Mouse (Mus musculus): Measurements from ENCODE around the gene Sec23a. TPM values are rescaled to one million over a fixed set of nuclear protein-coding genes. Genes with fewer than 3 reads are reported as not detected.
"Not testable (repeated sequence)": the region's sequence is repeated elsewhere in the genome, so short reads cannot be mapped to it uniquely, and the experiment has no call there.

Sec23a gene
- 101 and 110 TPM in 2 replicates for polyA plus RNA-seq (2015; fragmentation: Nextera tagmentation; extraction: Ambion mirVana)

GRCm38 (mm10) chr12:59011844-59012709 lies at the start of gene Sec23a:
TSS of gene Sec23a (minus strand) at chr12:59012017.
- Histone ChIP-seq H3K4me3 (peak within 1 kb of the TSS; percentile 74), H3K27ac (replicated peaks) (peak within 1 kb of the TSS; percentile 89), H3K4me1 (replicated peaks) (peaks cover 32% of the 10 kb centered on the region), H3K36me3 (peaks cover 5% of the 10 kb centered on the region), H3K27me3 (no peaks in the 10 kb centered on the region), H3K4me2 (peak within 1 kb of the TSS; percentile 74), H3K9me3 (no peaks in the 10 kb centered on the region), H3K9ac (peak within 1 kb of the TSS; percentile 88)
- peak; percentile 97 for ATAC-seq (ENCODE audit: low read depth)
- WGBS, result under 1% methylated on average over 48 of the region's 48 CpGs

GRCm38 (mm10) chr12:59060993-59061595 lies 49.3 kb upstream of the Sec23a start, which contains the start of gene Trappc6b:
TSS of gene Trappc6b (minus strand) at chr12:59061472.
- H3K27ac ChIP-seq (replicated peaks), result peak within 1 kb of the TSS; percentile 97
- peaks cover 19% of the 10 kb centered on the region for H3K36me3 ChIP-seq
- peaks cover 36% of the 10 kb centered on the region for H3K4me1 ChIP-seq (replicated peaks)
- WGBS, result under 1% methylated on average over 49 of the region's 49 CpGs
- peak; percentile 98 for ATAC-seq (ENCODE audit: low read depth)
- peaks cover 3% of the 10 kb centered on the region; the same call in 1 of the 2 replicates for H3K27me3 ChIP-seq
- peak within 1 kb of the TSS; percentile 96 for H3K9ac ChIP-seq
- H3K9me3 ChIP-seq, result no peaks in the 10 kb centered on the region
- peak within 1 kb of the TSS; percentile 76 for H3K4me3 ChIP-seq
- peak within 1 kb of the TSS; percentile 58 for H3K4me2 ChIP-seq

GRCm38 (mm10) chr12:59060322-59060721 lies 48.5 kb upstream of the Sec23a start:
- peaks cover 36% of the 10 kb centered on the region for H3K4me1 ChIP-seq (replicated peaks)
- H3K4me3 ChIP-seq, result peak overlapping the region; percentile 76
- WGBS, result 72% methylated on average over 4 of the region's 4 CpGs
- ATAC-seq (ENCODE audit: low read depth), result no peak
- H3K9me3 ChIP-seq, result no peaks in the 10 kb centered on the region
- H3K27ac ChIP-seq (replicated peaks), result peak overlapping the region; percentile 97
- H3K27me3 ChIP-seq, result peaks cover 3% of the 10 kb centered on the region; the same call in 1 of the 2 replicates
- H3K4me2 ChIP-seq, result peak overlapping the region; percentile 58
- peak overlapping the region; percentile 96 for H3K9ac ChIP-seq
- peaks cover 24% of the 10 kb centered on the region for H3K36me3 ChIP-seq

GRCm38 (mm10) chr12:59058242-59058641 lies 46.4 kb upstream of the Sec23a start:
- Histone ChIP-seq H3K4me1 (replicated peaks) (peaks cover 37% of the 10 kb centered on the region), H3K36me3 (peaks cover 31% of the 10 kb centered on the region)
- WGBS, result 90% methylated on average over 5 of the region's 5 CpGs
- H3K9ac ChIP-seq; H3K9me3 ChIP-seq; ATAC-seq (ENCODE audit: low read depth); H3K27ac ChIP-seq (replicated peaks); H3K27me3 ChIP-seq; H3K4me2 ChIP-seq; H3K4me3 ChIP-seq: not testable (repeated sequence)

GRCm38 (mm10) chr12:59056222-59056621 lies 44.4 kb upstream of the Sec23a start:
- Histone ChIP-seq H3K36me3 (peaks cover 37% of the 10 kb centered on the region), H3K4me1 (replicated peaks) (peaks cover 37% of the 10 kb centered on the region), H3K4me3 (no peak overlapping the region), H3K9me3 (no peaks in the 10 kb centered on the region), H3K27ac (replicated peaks) (no peak overlapping the region), H3K27me3 (no peaks in the 10 kb centered on the region), H3K4me2 (no peak overlapping the region), H3K9ac (no peak overlapping the region)
- ATAC-seq (ENCODE audit: low read depth), result no peak
- WGBS, result 98% methylated on average over 11 of the region's 11 CpGs

- Histone ChIP-seq H3K4me1 (replicated peaks) (peaks cover 34% of the 10 kb centered on the region), H3K36me3 (peaks cover 37% of the 10 kb centered on the region), H3K9ac (no peak overlapping the region), H3K27ac (replicated peaks) (no peak overlapping the region), H3K4me3 (no peak overlapping the region), H3K27me3 (no peaks in the 10 kb centered on the region), H3K9me3 (no peaks in the 10 kb centered on the region), H3K4me2 (no peak overlapping the region)
- WGBS, result 79% methylated on average over 4 of the region's 4 CpGs
- ATAC-seq (ENCODE audit: low read depth), result no peak
These were observed 43.5 kb upstream of the Sec23a start for GRCm38 (mm10) chr12:59055196-59055850.

- Histone ChIP-seq H3K4me2 (no peak overlapping the region), H3K27me3 (no peaks in the 10 kb centered on the region), H3K27ac (replicated peaks) (no peak overlapping the region), H3K9ac (no peak overlapping the region), H3K4me3 (no peak overlapping the region), H3K36me3 (peaks cover 48% of the 10 kb centered on the region), H3K9me3 (no peaks in the 10 kb centered on the region), H3K4me1 (replicated peaks) (peaks cover 21% of the 10 kb centered on the region)
- ATAC-seq (ENCODE audit: low read depth), result no peak
These were observed 42.2 kb upstream of the Sec23a start for GRCm38 (mm10) chr12:59053976-59054375.

- H3K27me3 ChIP-seq, result no peaks in the 10 kb centered on the region
- H3K9ac ChIP-seq, result no peak overlapping the region
- peaks cover 13% of the 10 kb centered on the region for H3K4me1 ChIP-seq (replicated peaks)
- no peak overlapping the region for H3K27ac ChIP-seq (replicated peaks)
- no peak overlapping the region for H3K4me3 ChIP-seq
- no peaks in the 10 kb centered on the region for H3K9me3 ChIP-seq
- peaks cover 51% of the 10 kb centered on the region for H3K36me3 ChIP-seq
- WGBS, result 89% methylated on average over 5 of the region's 5 CpGs
- H3K4me2 ChIP-seq, result no peak overlapping the region
- no peak for ATAC-seq (ENCODE audit: low read depth)
These were observed 41.3 kb upstream of the Sec23a start for GRCm38 (mm10) chr12:59053166-59053565.

- ATAC-seq (ENCODE audit: low read depth), result no peak
- H3K27me3 ChIP-seq, result no peaks in the 10 kb centered on the region
- H3K4me2 ChIP-seq, result no peak overlapping the region
- 91% methylated on average over 3 of the region's 3 CpGs for WGBS
- H3K36me3 ChIP-seq, result peaks cover 50% of the 10 kb centered on the region
- H3K9ac ChIP-seq, result no peak overlapping the region
- H3K27ac ChIP-seq (replicated peaks), result no peak overlapping the region
- peaks cover 8% of the 10 kb centered on the region; the same call in 1 of the 2 replicates for H3K4me1 ChIP-seq (replicated peaks)
- H3K4me3 ChIP-seq, result no peak overlapping the region
- no peaks in the 10 kb centered on the region for H3K9me3 ChIP-seq
These were observed 40.7 kb upstream of the Sec23a start for GRCm38 (mm10) chr12:59052470-59052869.

GRCm38 (mm10) chr12:59040851-59041250 lies 29.0 kb upstream of the Sec23a start:
- H3K27ac ChIP-seq (replicated peaks), result no peak overlapping the region
- no peak overlapping the region for H3K4me2 ChIP-seq
- H3K27me3 ChIP-seq, result no peaks in the 10 kb centered on the region
- 37% methylated on average over 7 of the region's 7 CpGs for WGBS
- H3K4me3 ChIP-seq, result no peak overlapping the region
- peaks cover 45% of the 10 kb centered on the region for H3K36me3 ChIP-seq
- H3K9ac ChIP-seq, result no peak overlapping the region
- peaks cover 5% of the 10 kb centered on the region for H3K4me1 ChIP-seq (replicated peaks)
- ATAC-seq (ENCODE audit: low read depth), result no peak
- H3K9me3 ChIP-seq, result no peaks in the 10 kb centered on the region

GRCm38 (mm10) chr12:59039971-59040844 lies 28.4 kb upstream of the Sec23a start:
- no peak overlapping the region for H3K4me3 ChIP-seq
- WGBS, result 4% methylated on average over 23 of the region's 23 CpGs

More at GRCm38 (mm10) chr12:59039971-59040844, 28.4 kb upstream of the Sec23a start:
- H3K9ac ChIP-seq, result no peak overlapping the region
- peaks cover 39% of the 10 kb centered on the region for H3K36me3 ChIP-seq
- H3K27me3 ChIP-seq, result no peaks in the 10 kb centered on the region
- H3K9me3 ChIP-seq, result no peaks in the 10 kb centered on the region
- peak overlapping the region; percentile 53; the same call in 1 of the 2 replicates for H3K27ac ChIP-seq (replicated peaks)
- H3K4me2 ChIP-seq, result peak overlapping the region; percentile 27; the same call in 1 of the 2 replicates
- peak; percentile 89 for ATAC-seq (ENCODE audit: low read depth)
- H3K4me1 ChIP-seq (replicated peaks), result peaks cover 5% of the 10 kb centered on the region
